Mouse (Mus musculus): Measurements from ENCODE around the gene N6amt1.

The N6amt1 gene

GRCm38 (mm10) chr16:87354075-87354583 is at the start of gene N6amt1:
N6amt1 (plus strand) TSS chr16:87354185.
- DNase-seq (ENCODE audit: low spot score in 2 of 2): peak; percentile 90

DNA sequence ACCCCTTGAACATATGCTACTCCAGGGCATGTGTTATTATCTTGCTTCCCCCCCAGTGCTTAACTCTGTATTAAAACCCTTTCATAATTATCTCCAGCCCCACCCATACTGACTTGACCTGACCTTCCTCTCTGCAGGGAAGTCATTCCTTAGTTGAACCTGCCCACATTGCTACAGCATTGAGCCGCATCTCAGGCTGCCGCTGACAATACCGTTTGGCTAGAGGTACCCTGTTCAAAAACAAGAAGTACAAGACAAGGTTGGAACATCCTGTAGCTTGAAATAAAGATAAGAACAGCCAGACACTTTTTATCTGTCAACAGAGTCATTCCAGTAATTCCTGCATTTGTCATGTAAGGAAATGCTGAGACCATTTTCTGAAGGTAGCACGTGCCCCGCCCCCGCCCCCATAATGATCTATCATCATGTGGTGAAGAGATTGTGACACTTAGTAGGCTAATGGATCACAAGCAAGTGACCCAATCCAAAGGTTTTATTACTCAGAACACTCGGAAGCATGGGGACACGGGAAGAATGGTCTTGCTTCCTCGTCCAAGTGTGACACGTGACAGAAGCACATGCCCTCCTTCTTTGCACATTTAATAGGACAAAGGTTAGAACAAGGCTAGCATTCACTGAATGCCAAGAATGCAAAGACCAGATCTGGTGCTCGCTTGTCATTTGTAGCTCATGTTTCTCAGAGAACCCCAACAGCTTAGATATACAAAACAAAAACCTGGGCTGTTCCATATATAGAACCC is 48.6 kb upstream of the N6amt1 start:
- no peak for DNase-seq (ENCODE audit: low spot score in 2 of 2)

DNA sequence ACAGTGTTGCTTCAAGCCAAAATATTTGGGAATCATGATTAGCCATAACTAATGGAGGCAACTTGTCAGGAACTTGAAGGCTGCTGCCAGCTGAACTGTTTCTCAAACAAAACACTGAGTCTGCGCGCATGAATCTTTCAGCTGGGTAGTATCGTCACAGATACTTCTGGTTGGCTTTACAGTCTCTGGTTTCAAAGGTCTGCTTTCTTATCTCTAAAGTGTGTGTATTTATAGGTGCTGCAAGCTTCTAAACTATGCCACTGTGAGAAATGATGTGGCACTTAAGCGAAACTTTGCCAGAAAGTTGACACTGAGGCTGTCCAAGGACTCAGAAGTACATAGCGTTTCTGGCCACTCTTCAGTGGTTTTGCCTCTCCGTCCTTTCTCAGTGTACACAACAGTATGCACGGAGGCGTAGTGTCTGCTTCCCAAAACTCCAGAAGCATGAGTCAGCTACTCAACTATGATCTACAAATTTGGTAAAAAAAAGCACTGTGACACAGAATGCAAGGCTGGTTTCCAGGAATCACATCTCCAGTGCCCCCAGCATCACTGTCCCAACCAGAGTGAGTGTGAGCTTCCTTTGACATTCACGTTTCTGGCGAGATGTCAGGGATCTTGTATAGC is 46.8 kb upstream of the N6amt1 start:
- no peak for DNase-seq (ENCODE audit: low spot score in 2 of 2)

GRCm38 (mm10) chr16:87310659-87311058 is 43.3 kb upstream of the N6amt1 start:
- DNase-seq (ENCODE audit: low spot score in 2 of 2): no peak

DNA sequence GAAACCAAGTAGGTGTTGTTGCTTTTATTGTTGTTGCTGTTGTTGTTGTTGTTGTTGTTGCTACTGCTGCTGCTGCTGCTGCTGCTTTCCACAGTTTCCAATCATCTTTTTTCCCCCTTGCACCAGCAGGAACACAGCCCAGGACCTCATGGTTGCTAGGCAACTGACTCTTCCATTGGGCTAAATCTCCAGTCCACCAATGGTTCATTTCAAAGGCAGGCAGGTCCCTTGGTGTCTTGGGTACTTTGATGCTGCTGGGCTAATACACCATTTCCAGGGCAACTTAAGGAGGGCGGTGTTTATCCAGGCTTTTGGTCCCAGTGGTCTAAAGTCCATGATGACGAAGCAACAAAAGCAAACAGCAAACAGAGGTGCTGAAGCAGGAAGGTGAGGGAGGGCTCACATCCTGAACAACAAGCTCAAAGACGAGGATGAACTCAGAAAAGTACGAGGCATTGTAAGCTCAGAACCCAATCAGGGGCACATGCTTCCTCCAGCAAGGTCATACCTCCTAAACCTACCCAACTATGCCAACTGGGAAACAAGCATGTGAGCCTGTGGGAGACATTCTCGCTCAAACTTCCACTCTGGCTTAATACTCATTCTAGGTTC is 35.7 kb upstream of the N6amt1 start:
- DNase-seq (ENCODE audit: low spot score in 2 of 2): no peak

GRCm38 (mm10) chr16:87318998-87319397 is 35.0 kb upstream of the N6amt1 start:
- DNase-seq (ENCODE audit: low spot score in 2 of 2): no peak

DNA sequence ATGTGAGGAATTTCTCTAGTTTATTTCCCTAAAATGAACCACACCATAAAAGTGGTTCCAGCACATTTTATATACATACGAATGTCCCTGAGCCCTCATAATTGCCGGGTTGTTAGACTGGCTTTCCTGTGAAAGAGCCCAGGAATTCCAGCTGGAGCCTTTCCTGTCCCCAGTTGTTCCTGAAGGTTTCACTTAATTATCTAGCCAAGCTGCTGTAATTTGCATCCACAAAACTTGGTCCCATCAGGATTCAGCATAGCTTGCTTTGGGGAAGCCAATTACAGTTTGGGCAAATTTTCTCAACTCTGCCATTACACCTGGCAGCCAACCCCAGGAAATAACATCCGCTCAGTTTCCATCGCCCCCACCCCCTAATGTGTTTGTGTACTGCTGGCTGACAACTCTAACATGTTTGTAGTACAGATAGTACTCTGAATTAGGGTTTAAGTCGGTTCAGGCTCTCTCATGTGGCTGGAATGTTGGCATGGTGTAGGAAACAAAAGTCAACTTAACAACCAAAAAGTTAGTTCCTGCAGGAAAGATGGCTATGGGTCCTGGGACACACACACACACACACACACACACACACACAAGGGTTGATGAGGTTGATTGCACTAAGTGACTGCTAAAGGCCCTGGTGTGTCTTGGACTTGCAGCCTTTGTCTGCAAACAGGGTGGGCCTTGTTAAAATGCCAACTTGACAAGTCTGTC is 34.3 kb upstream of the N6amt1 start:
- peak in 1 of 2 experiments; percentile 33 for DNase-seq (ENCODE audit: low spot score in 2 of 2)

GRCm38 (mm10) chr16:87320252-87320555 is 33.8 kb upstream of the N6amt1 start:
- DNase-seq (ENCODE audit: low spot score in 2 of 2): no peak

- no peak for DNase-seq (ENCODE audit: low spot score in 2 of 2)
These were observed 29.4 kb upstream of the N6amt1 start for GRCm38 (mm10) chr16:87324571-87324970.

GRCm38 (mm10) chr16:87329986-87330385 is 24.0 kb upstream of the N6amt1 start:
- no peak for DNase-seq (ENCODE audit: low spot score in 2 of 2)

DNA sequence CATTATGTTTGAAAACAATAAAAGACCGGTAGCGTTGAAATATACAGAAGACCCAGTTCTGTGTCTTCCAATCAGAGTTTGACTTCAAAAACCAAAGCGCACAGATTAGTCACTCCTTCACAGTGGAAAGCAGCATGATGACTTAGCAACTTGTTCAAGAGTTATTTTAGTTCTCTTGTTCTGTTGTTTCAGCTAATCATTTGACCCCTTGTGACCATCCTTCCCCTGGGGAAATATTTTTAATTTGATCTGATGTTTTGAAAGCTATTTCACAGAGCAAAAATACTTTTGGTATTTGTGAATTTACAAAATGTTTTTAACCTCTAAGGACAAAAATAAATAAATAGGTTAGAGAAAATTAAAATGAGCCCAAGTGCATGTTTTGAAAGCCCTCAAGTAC is 19.2 kb upstream of the N6amt1 start:
- DNase-seq (ENCODE audit: low spot score in 2 of 2): no peak

GRCm38 (mm10) chr16:87341043-87341572 is 12.9 kb upstream of the N6amt1 start:
- no peak for DNase-seq (ENCODE audit: low spot score in 2 of 2)

DNA sequence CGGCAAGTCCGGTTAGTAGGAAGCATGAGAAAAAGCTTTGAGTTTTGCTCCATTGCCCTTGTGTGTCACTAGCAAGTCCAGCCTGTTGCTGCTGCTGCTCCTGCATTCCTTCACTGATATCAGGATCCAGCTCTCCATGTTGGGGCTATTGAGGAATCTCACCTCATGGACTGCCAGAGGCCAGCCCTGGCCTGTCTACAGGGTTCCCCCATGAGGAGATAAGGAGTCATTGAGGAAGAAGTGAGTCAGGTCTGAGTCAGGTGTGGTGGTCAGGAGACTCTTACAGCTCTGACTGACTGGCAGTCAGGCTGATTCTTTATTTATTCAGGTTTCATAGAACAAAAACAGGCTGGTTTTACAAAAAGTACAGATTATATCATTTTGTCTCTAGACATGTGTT is 5.9 kb upstream of the N6amt1 start:
- DNase-seq (ENCODE audit: low spot score in 2 of 2): peak in 1 of 2 experiments; percentile 21

DNA sequence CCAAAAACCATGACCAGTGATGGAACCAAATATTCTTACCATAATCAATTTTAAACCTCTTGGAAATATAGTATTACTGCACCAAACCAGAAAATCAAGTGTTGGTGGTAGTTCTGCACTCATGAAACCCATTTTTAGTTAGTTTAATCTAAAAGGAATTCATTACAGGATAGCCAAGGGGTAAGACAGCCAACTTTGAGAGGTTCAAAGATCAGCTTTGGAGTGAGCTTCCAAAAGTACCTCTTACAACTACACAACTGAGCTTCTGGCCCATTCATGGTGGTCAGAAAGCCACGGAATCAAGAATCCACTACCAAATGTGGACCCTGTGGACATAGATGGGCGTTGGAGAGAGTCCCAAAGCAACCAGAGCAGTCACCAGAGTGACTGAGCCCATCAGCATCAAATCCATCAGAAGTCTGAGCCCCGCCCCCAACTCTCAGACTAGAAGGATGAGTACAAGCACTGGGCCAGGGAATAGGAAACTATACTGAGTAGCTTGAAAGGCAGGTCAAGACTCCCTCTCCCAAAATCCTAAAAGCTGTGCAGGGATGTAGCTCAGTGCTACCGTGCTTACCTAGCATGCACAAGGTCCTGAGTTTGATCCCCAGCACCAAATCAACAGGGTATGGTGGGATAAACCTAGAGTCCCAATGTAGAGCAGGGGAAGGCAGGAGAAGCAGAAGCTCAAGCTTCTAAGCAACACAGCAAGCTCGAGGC is 2.4 kb upstream of the N6amt1 start:
- DNase-seq (ENCODE audit: low spot score in 2 of 2): no peak

DNA sequence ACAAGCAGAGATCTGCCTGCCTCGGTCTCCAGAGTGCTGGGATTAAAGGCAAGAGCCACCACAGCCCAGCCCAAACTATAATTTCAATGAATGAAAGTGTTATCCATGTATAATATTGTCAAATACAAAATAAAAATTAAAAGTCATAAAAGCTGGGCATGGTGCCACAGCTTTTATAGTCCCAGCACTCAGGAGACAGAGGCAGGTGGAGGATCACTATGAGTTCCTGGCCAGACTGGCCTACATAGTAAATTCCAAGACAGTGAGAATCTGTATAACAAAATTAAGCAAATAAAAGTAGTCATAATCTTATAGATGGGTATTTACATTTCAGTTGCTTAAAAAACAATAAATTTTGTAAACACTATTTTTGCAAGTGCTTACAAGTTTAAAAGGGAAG is 380 bp upstream of the N6amt1 start:
- no peak for DNase-seq (ENCODE audit: low spot score in 2 of 2)

DNA sequence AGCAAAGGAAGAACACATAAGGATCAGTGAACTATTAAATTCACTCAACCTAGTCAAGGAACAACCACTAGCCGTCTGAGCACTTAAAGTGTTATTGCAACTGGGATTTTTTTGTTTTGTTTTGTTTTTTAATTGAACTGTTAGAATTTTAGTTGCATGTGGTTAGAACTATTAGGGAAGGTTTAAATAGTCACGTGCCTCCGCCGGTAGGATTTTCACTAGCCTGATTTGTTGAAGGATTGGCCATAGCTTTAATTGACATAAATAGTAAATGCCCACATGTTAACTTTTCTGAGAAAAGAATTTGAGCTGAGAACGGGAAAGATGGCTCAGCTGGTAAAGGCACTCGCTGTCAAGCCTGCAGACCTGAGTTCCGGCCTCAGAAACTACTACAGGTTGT is 763 bp downstream of the N6amt1 start:
- DNase-seq (ENCODE audit: low spot score in 2 of 2): no peak

- no peak for DNase-seq (ENCODE audit: low spot score in 2 of 2)
These were observed 6.1 kb downstream of the N6amt1 start for GRCm38 (mm10) chr16:87360096-87360495.

DNA sequence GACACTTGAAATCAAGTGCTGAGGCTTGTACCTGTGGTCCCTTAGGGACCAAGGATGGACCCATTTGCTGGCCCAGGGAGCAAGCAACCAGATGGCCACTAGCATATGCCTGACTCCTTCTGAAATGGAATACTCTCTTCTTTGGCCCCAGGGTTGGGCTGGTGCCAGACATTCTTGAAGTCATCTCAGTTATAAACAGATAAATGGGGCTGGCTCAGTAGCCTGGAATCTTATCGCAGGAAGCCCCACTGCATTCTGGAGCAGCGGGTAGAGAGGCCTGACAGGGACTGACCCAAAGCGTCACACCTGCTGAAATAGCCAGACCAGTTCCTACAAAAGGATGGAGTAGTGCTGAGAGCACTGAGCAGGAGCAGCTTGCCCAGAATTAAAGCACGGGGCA is 10.2 kb downstream of the N6amt1 start:
- peak in 1 of 2 experiments; percentile 25 for DNase-seq (ENCODE audit: low spot score in 2 of 2)

- DNase-seq (ENCODE audit: low spot score in 2 of 2): no peak
These were observed 12.1 kb downstream of the N6amt1 start for GRCm38 (mm10) chr16:87366035-87366434.

GRCm38 (mm10) chr16:87366445-87366844 is 12.5 kb downstream of the N6amt1 start:
- DNase-seq (ENCODE audit: low spot score in 2 of 2): no peak

GRCm38 (mm10) chr16:87382996-87383395 is 29.0 kb downstream of the N6amt1 start:
- no peak for DNase-seq (ENCODE audit: low spot score in 2 of 2)
